Mouse (Mus musculus): Measurements from ENCODE around the gene Negr1.

Gene Negr1

GRCm38 (mm10) chr3:156561524-156562423, at the start of gene Negr1:
Gene Negr1 (plus strand): TSS chr3:156561794.
- DNase-seq (ENCODE audit: low spot score): no peak

- no peak for DNase-seq (ENCODE audit: low spot score)
Observed at GRCm38 (mm10) chr3:156526461-156526933, 35.1 kb upstream of the Negr1 start.

- no peak for DNase-seq (ENCODE audit: low spot score)
Observed at GRCm38 (mm10) chr3:156527231-156527995, 34.2 kb upstream of the Negr1 start.

- DNase-seq (ENCODE audit: low spot score): no peak
Observed at GRCm38 (mm10) chr3:156559441-156559825, 2.2 kb upstream of the Negr1 start.

GRCm38 (mm10) chr3:156559826-156560471, 1.6 kb upstream of the Negr1 start:
- no peak for DNase-seq (ENCODE audit: low spot score)

GRCm38 (mm10) chr3:156560766-156561165, 828 bp upstream of the Negr1 start:
- no peak for DNase-seq (ENCODE audit: low spot score)

- no peak for DNase-seq (ENCODE audit: low spot score)
Observed at GRCm38 (mm10) chr3:156562424-156562785, 811 bp downstream of the Negr1 start.

GRCm38 (mm10) chr3:156562796-156563195, 1.2 kb downstream of the Negr1 start:
- DNase-seq (ENCODE audit: low spot score): no peak

GRCm38 (mm10) chr3:156563353-156563752, 1.8 kb downstream of the Negr1 start:
- no peak for DNase-seq (ENCODE audit: low spot score)

- no peak for DNase-seq (ENCODE audit: low spot score)
Observed at GRCm38 (mm10) chr3:156573465-156573864, 11.9 kb downstream of the Negr1 start.

GRCm38 (mm10) chr3:156576292-156576691, 14.7 kb downstream of the Negr1 start:
- DNase-seq (ENCODE audit: low spot score): no peak

GRCm38 (mm10) chr3:156590612-156591011, 29.0 kb downstream of the Negr1 start:
- no peak for DNase-seq (ENCODE audit: low spot score)

- DNase-seq (ENCODE audit: low spot score): no peak
Observed at GRCm38 (mm10) chr3:156591125-156591524, 29.5 kb downstream of the Negr1 start.

- DNase-seq (ENCODE audit: low spot score): no peak
Observed at GRCm38 (mm10) chr3:156606846-156607245, 45.3 kb downstream of the Negr1 start.

- no peak for DNase-seq (ENCODE audit: low spot score)
Observed at GRCm38 (mm10) chr3:156619921-156620320, 58.3 kb downstream of the Negr1 start.

- DNase-seq (ENCODE audit: low spot score): no peak
Observed at GRCm38 (mm10) chr3:156628594-156628993, 67.0 kb downstream of the Negr1 start.

GRCm38 (mm10) chr3:156632942-156633341, 71.3 kb downstream of the Negr1 start:
- DNase-seq (ENCODE audit: low spot score): no peak

GRCm38 (mm10) chr3:156639382-156639781, 77.8 kb downstream of the Negr1 start:
- DNase-seq (ENCODE audit: low spot score): no peak

- DNase-seq (ENCODE audit: low spot score): no peak
Observed at GRCm38 (mm10) chr3:156643710-156644363, 82.2 kb downstream of the Negr1 start.

- no peak for DNase-seq (ENCODE audit: low spot score)
Observed at GRCm38 (mm10) chr3:156648378-156648777, 86.8 kb downstream of the Negr1 start.

- no peak for DNase-seq (ENCODE audit: low spot score)
Observed at GRCm38 (mm10) chr3:156662553-156662952, 101.0 kb downstream of the Negr1 start.

GRCm38 (mm10) chr3:156672560-156672959, 111.0 kb downstream of the Negr1 start:
- DNase-seq (ENCODE audit: low spot score): no peak
